Mouse (Mus musculus): ENCODE data around the gene Zdhhc5.

Zdhhc5 gene

GRCm38 (mm10) chr2:84638428-84639220, 76.4 kb downstream of the Zdhhc5 start:
- no peak for DNase-seq
